Mouse (Mus musculus): ENCODE measurements around the gene Asic2. TPM values are rescaled to one million over a fixed set of nuclear protein-coding genes. Genes with fewer than 3 reads are reported as not detected.

Asic2 gene
- polyA plus RNA-seq, 1 experiment: not detected

- TF ChIP-seq CTCF (IDR thresholded peaks at IDR 0.05; ENCODE audit: borderline replicate concordance, insufficient read depth, low read length) (no peak), POLR2A (IDR thresholded peaks at IDR 0.05; ENCODE audit: low read depth, low read length) (no peak)
- no peaks in the 10 kb centered on the region for H3K4me1 ChIP-seq (ENCODE audit: control insufficient read depth, insufficient read depth, low read length)
- H3K27ac ChIP-seq (ENCODE audit: insufficient read depth, low read length): no peak overlapping the region
- H3K4me3 ChIP-seq (ENCODE audit: insufficient read depth, low read length): no peak overlapping the region
Observed at GRCm38 (mm10) chr11:81602971-81603370, 365.3 kb downstream of the Asic2 start.

GRCm38 (mm10) chr11:81601736-81602135 lies 366.5 kb downstream of the Asic2 start:
- Histone ChIP-seq H3K4me3 (ENCODE audit: insufficient read depth, low read length) (no peak overlapping the region), H3K27ac (ENCODE audit: insufficient read depth, low read length) (no peak overlapping the region)
- TF ChIP-seq CTCF (IDR thresholded peaks at IDR 0.05; ENCODE audit: borderline replicate concordance, insufficient read depth, low read length): no peak

GRCm38 (mm10) chr11:81597601-81598000 lies 370.7 kb downstream of the Asic2 start:
- TF ChIP-seq POLR2A (IDR thresholded peaks at IDR 0.05; ENCODE audit: low read depth, low read length) (no peak), CTCF (IDR thresholded peaks at IDR 0.05; ENCODE audit: borderline replicate concordance, insufficient read depth, low read length) (no peak)
- Histone ChIP-seq H3K27ac (ENCODE audit: insufficient read depth, low read length) (no peak overlapping the region), H3K4me1 (ENCODE audit: control insufficient read depth, insufficient read depth, low read length) (peaks cover 7% of the 10 kb centered on the region), H3K4me3 (ENCODE audit: insufficient read depth, low read length) (no peak overlapping the region)

More at GRCm38 (mm10) chr11:81601736-81602135, 366.5 kb downstream of the Asic2 start:
- H3K4me1 ChIP-seq (ENCODE audit: control insufficient read depth, insufficient read depth, low read length): no peaks in the 10 kb centered on the region

GRCm38 (mm10) chr11:81595235-81595634 lies 373.0 kb downstream of the Asic2 start:
- H3K4me3 ChIP-seq (ENCODE audit: insufficient read depth, low read length): no peak overlapping the region
- TF ChIP-seq POLR2A (IDR thresholded peaks at IDR 0.05; ENCODE audit: low read depth, low read length): no peak
- TF ChIP-seq CTCF (IDR thresholded peaks at IDR 0.05; ENCODE audit: borderline replicate concordance, insufficient read depth, low read length): no peak
- H3K27ac ChIP-seq (ENCODE audit: insufficient read depth, low read length): no peak overlapping the region
- H3K4me1 ChIP-seq (ENCODE audit: control insufficient read depth, insufficient read depth, low read length): peaks cover 7% of the 10 kb centered on the region

- Histone ChIP-seq H3K4me1 (ENCODE audit: control insufficient read depth, insufficient read depth, low read length) (peaks cover 7% of the 10 kb centered on the region), H3K4me3 (ENCODE audit: insufficient read depth, low read length) (no peak overlapping the region)
- TF ChIP-seq POLR2A (IDR thresholded peaks at IDR 0.05; ENCODE audit: low read depth, low read length) (no peak), CTCF (IDR thresholded peaks at IDR 0.05; ENCODE audit: borderline replicate concordance, insufficient read depth, low read length) (no peak)
Observed at GRCm38 (mm10) chr11:81592776-81593175, 375.5 kb downstream of the Asic2 start.

GRCm38 (mm10) chr11:81590911-81591310 lies 377.3 kb downstream of the Asic2 start:
- Histone ChIP-seq H3K27ac (ENCODE audit: insufficient read depth, low read length) (no peak overlapping the region), H3K4me3 (ENCODE audit: insufficient read depth, low read length) (no peak overlapping the region), H3K4me1 (ENCODE audit: control insufficient read depth, insufficient read depth, low read length) (peaks cover 7% of the 10 kb centered on the region)
- TF ChIP-seq CTCF (IDR thresholded peaks at IDR 0.05; ENCODE audit: borderline replicate concordance, insufficient read depth, low read length): no peak
- TF ChIP-seq POLR2A (IDR thresholded peaks at IDR 0.05; ENCODE audit: low read depth, low read length): no peak

More at GRCm38 (mm10) chr11:81592776-81593175, 375.5 kb downstream of the Asic2 start:
- no peak overlapping the region for H3K27ac ChIP-seq (ENCODE audit: insufficient read depth, low read length)

GRCm38 (mm10) chr11:81588630-81589029 lies 379.6 kb downstream of the Asic2 start:
- Histone ChIP-seq H3K4me3 (ENCODE audit: insufficient read depth, low read length) (no peak overlapping the region), H3K4me1 (ENCODE audit: control insufficient read depth, insufficient read depth, low read length) (no peaks in the 10 kb centered on the region), H3K27ac (ENCODE audit: insufficient read depth, low read length) (no peak overlapping the region)
- TF ChIP-seq CTCF (IDR thresholded peaks at IDR 0.05; ENCODE audit: borderline replicate concordance, insufficient read depth, low read length): peak; percentile 87
- TF ChIP-seq POLR2A (IDR thresholded peaks at IDR 0.05; ENCODE audit: low read depth, low read length): no peak

- H3K4me1 ChIP-seq (ENCODE audit: control insufficient read depth, insufficient read depth, low read length): no peaks in the 10 kb centered on the region
- H3K27ac ChIP-seq (ENCODE audit: insufficient read depth, low read length): no peak overlapping the region
- no peak overlapping the region for H3K4me3 ChIP-seq (ENCODE audit: insufficient read depth, low read length)
- TF ChIP-seq POLR2A (IDR thresholded peaks at IDR 0.05; ENCODE audit: low read depth, low read length) (no peak), CTCF (IDR thresholded peaks at IDR 0.05; ENCODE audit: borderline replicate concordance, insufficient read depth, low read length) (no peak)
Observed at GRCm38 (mm10) chr11:81587942-81588341, 380.3 kb downstream of the Asic2 start.

GRCm38 (mm10) chr11:81587114-81587513 lies 381.1 kb downstream of the Asic2 start:
- Histone ChIP-seq H3K27ac (ENCODE audit: insufficient read depth, low read length) (no peak overlapping the region), H3K4me3 (ENCODE audit: insufficient read depth, low read length) (no peak overlapping the region), H3K4me1 (ENCODE audit: control insufficient read depth, insufficient read depth, low read length) (no peaks in the 10 kb centered on the region)
- no peak for TF ChIP-seq POLR2A (IDR thresholded peaks at IDR 0.05; ENCODE audit: low read depth, low read length)
- TF ChIP-seq CTCF (IDR thresholded peaks at IDR 0.05; ENCODE audit: borderline replicate concordance, insufficient read depth, low read length): no peak

- TF ChIP-seq CTCF (IDR thresholded peaks at IDR 0.05; ENCODE audit: borderline replicate concordance, insufficient read depth, low read length): no peak
- TF ChIP-seq POLR2A (IDR thresholded peaks at IDR 0.05; ENCODE audit: low read depth, low read length): no peak
Observed at GRCm38 (mm10) chr11:81584506-81584905, 383.8 kb downstream of the Asic2 start.

GRCm38 (mm10) chr11:81583195-81583594 lies 385.1 kb downstream of the Asic2 start:
- no peak overlapping the region for H3K27ac ChIP-seq (ENCODE audit: insufficient read depth, low read length)
- H3K4me3 ChIP-seq (ENCODE audit: insufficient read depth, low read length): no peak overlapping the region
- no peaks in the 10 kb centered on the region for H3K4me1 ChIP-seq (ENCODE audit: control insufficient read depth, insufficient read depth, low read length)
- TF ChIP-seq POLR2A (IDR thresholded peaks at IDR 0.05; ENCODE audit: low read depth, low read length) (no peak), CTCF (IDR thresholded peaks at IDR 0.05; ENCODE audit: borderline replicate concordance, insufficient read depth, low read length) (no peak)

More at GRCm38 (mm10) chr11:81584506-81584905, 383.8 kb downstream of the Asic2 start:
- no peaks in the 10 kb centered on the region for H3K4me1 ChIP-seq (ENCODE audit: control insufficient read depth, insufficient read depth, low read length)
- no peak overlapping the region for H3K4me3 ChIP-seq (ENCODE audit: insufficient read depth, low read length)
- no peak overlapping the region for H3K27ac ChIP-seq (ENCODE audit: insufficient read depth, low read length)

All from embryonic fibroblast, embryonic 13.5 days (primary cell).